Mouse (Mus musculus) spleen, adult 2 months (tissue): ENCODE measurements around the gene Rspry1.

ENCODE experiments used
- CTCF ChIP-seq: fragments of 200-500 bp; IDR thresholded peaks from 2 replicates; pipeline ENCODE4 v1.5.1; 2011; ENCODE audit warnings: mild to moderate bottlenecking, inconsistent platforms; ENCODE audit not compliant: insufficient read depth, insufficient read length, insufficient replicate concordance; ENCODE audit errors: extremely low read depth
- POLR2A ChIP-seq: fragments of 200-500 bp; IDR thresholded peaks from 2 replicates; pipeline ENCODE4 v1.6.1; 2011; ENCODE audit warnings: low read depth, low read length, inconsistent platforms

DNA sequence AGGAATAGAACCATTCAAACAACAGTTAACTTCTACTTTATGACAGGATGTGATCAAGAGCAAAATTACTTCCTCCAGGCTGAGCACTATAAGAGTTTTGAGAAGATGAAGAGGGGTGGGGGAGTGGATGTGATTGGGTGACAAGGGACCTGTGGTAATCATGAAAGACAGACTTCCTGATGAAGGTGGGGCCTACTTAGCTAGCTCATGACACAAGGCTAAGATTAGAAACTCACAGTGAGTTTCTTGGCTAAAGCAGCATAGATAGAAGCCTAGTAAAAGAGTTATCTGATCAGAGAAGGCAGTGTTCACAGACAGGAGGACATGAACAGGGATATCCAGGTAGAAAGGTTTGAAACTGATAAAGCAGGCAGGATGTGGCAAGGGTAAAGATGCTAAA, 32.5 kb downstream of the Rspry1 start:
- TF ChIP-seq POLR2A (no peak), CTCF (no peak)
